Mouse (Mus musculus) MEL (cell line): ENCODE measurements around the gene Ly6g6d. TPM values are rescaled to one million over a fixed set of nuclear protein-coding genes. Genes with fewer than 3 reads are reported as not detected.
A peak's percentile ranks its signal among the peaks of the same experiment; 100 is the strongest.

Source experiments
- DNase-seq: peaks from one replicate; pipeline ENCODE4 v3.0.0; 2011; ENCODE audit warnings: low read depth, low spot score
- H3K27ac ChIP-seq: 2 replicates; pipeline ENCODE4 v1.5.1; 2012; ENCODE audit warnings: low read depth, mild to moderate bottlenecking, control low read depth, low read length, moderate library complexity; ENCODE audit not compliant: control insufficient read depth
- H3K27me3 ChIP-seq, 2 experiments: fragments of 150-350 bp in 1 of 2; sonication (generic) in 1 of 2; 2 replicates each; pipeline ENCODE4 v1.6.1; 2012; ENCODE audit warnings: low read length in 2 of 2, mild to moderate bottlenecking in 2 of 2, improper control_type of control experiment in 1 of 2, moderate library complexity in 1 of 2; ENCODE audit not compliant: insufficient read depth in 2 of 2, control insufficient read depth in 1 of 2
- H3K36me3 ChIP-seq, 2 experiments: 2 replicates each; pipeline ENCODE4 v1.6.1; 2012 to 2014; ENCODE audit warnings: low read length in 2 of 2, improper control_type of control experiment in 1 of 2, inconsistent platforms in 1 of 2, mild to moderate bottlenecking in 1 of 2; ENCODE audit not compliant: insufficient read depth in 2 of 2, control insufficient read depth in 1 of 2
- H3K4me1 ChIP-seq, 2 experiments: fragments of 150-350 bp in 1 of 2; sonication (generic) in 1 of 2; 2 replicates each; pipeline ENCODE4 v1.6.1; 2012; ENCODE audit warnings: low read length in 2 of 2, improper control_type of control experiment in 1 of 2, mild to moderate bottlenecking in 1 of 2; ENCODE audit not compliant: insufficient read depth in 2 of 2, control insufficient read depth in 1 of 2
- H3K4me3 ChIP-seq, 2 experiments: fragments of 150-350 bp in 1 of 2; sonication (generic) in 1 of 2; 2 replicates each; pipeline ENCODE4 v1.5.1; 2012; ENCODE audit warnings: low read depth in 2 of 2, low read length in 2 of 2, mild to moderate bottlenecking in 2 of 2, moderate library complexity in 2 of 2, control low read depth in 1 of 2, improper control_type of control experiment in 1 of 2; ENCODE audit not compliant: control insufficient read depth in 1 of 2, insufficient read depth in 1 of 2
- H3K79me2 ChIP-seq: 2 replicates; pipeline ENCODE4 v1.6.1; 2012; ENCODE audit warnings: mild to moderate bottlenecking, low read length, moderate library complexity; ENCODE audit not compliant: control insufficient read depth, poor library complexity, insufficient read depth
- H3K9ac ChIP-seq: 2 replicates; pipeline ENCODE4 v1.6.1; 2012; ENCODE audit warnings: low read depth, mild to moderate bottlenecking, control low read depth, low read length, moderate library complexity; ENCODE audit not compliant: control insufficient read depth, poor library complexity, severe bottlenecking
- H3K9me3 ChIP-seq: fragments of 150-350 bp; sonication (generic); replicated peaks from 2 replicates; pipeline ENCODE4 v1.6.1; 2012; ENCODE audit warnings: mild to moderate bottlenecking, low read length, improper control_type of control experiment, moderate library complexity; ENCODE audit not compliant: insufficient read depth
- BHLHE40 ChIP-seq: IDR thresholded peaks from 2 replicates; pipeline ENCODE4 v1.6.1; 2012; ENCODE audit warnings: low read depth, mild to moderate bottlenecking, inconsistent platforms, low read length, improper control_type of control experiment, borderline replicate concordance
- CHD1 ChIP-seq: IDR thresholded peaks from 2 replicates; pipeline ENCODE4 v1.6.1; 2012; ENCODE audit warnings: low read depth, mild to moderate bottlenecking, inconsistent platforms, low read length, improper control_type of control experiment
- CHD2 ChIP-seq: IDR thresholded peaks from 2 replicates; pipeline ENCODE4 v1.6.1; 2011; ENCODE audit warnings: low read length, improper control_type of control experiment
- CTCF ChIP-seq, 3 experiments: IDR thresholded peaks in 2 of 3; conservative IDR thresholded peaks in 1 of 3; 2 replicates each; pipeline ENCODE4 v1.5.1; 2011 to 2012; ENCODE audit warnings: low read length in 3 of 3, low read depth in 2 of 3, mild to moderate bottlenecking in 2 of 3, improper control_type of control experiment in 1 of 3, inconsistent platforms in 1 of 3, mixed read lengths in 1 of 3, moderate library complexity in 1 of 3; ENCODE audit not compliant: control insufficient read depth in 1 of 3, insufficient read depth in 1 of 3, poor library complexity in 1 of 3, severe bottlenecking in 1 of 3
- E2F4 ChIP-seq: IDR thresholded peaks from 2 replicates; pipeline ENCODE4 v1.6.1; 2011; ENCODE audit warnings: low read depth, low read length, improper control_type of control experiment, borderline replicate concordance
- ELF1 ChIP-seq: IDR thresholded peaks from 2 replicates; pipeline ENCODE4 v1.6.1; 2014; ENCODE audit warnings: low read depth, mild to moderate bottlenecking, inconsistent platforms, low read length, improper control_type of control experiment, moderate library complexity
- EP300 ChIP-seq, 2 experiments: IDR thresholded peaks; 2 replicates each; pipeline ENCODE4 v1.6.1; 2011; ENCODE audit warnings: improper control_type of control experiment in 2 of 2, low read length in 2 of 2, low read depth in 1 of 2, mild to moderate bottlenecking in 1 of 2
- ETS1 ChIP-seq: IDR thresholded peaks from 2 replicates; pipeline ENCODE4 v1.6.1; 2012; ENCODE audit warnings: low read depth, mild to moderate bottlenecking, inconsistent platforms, low read length, improper control_type of control experiment, moderate library complexity
- GABPA ChIP-seq: IDR thresholded peaks from 2 replicates; pipeline ENCODE4 v1.6.1; 2012; ENCODE audit warnings: low read depth, mild to moderate bottlenecking, inconsistent platforms, low read length, improper control_type of control experiment, moderate library complexity
- GATA1 ChIP-seq: IDR thresholded peaks from 2 replicates; pipeline ENCODE4 v1.6.1; 2011; ENCODE audit warnings: low read depth, low read length, improper control_type of control experiment
- HCFC1 ChIP-seq: IDR thresholded peaks from 2 replicates; pipeline ENCODE4 v1.6.1; 2012; ENCODE audit warnings: low read depth, mild to moderate bottlenecking, inconsistent platforms, low read length, improper control_type of control experiment, moderate library complexity
- JUND ChIP-seq: IDR thresholded peaks from 2 replicates; pipeline ENCODE4 v1.6.1; 2011; ENCODE audit warnings: low read depth, mild to moderate bottlenecking, improper control_type of control experiment, low read length
- KAT2A ChIP-seq: conservative IDR thresholded peaks from 2 replicates; pipeline ENCODE4 v1.6.1; 2012; ENCODE audit warnings: low read depth, low read length, improper control_type of control experiment, inconsistent platforms
- MAFK ChIP-seq: IDR thresholded peaks from 2 replicates; pipeline ENCODE4 v1.6.1; 2011; ENCODE audit warnings: low read depth, mild to moderate bottlenecking, low read length, improper control_type of control experiment, borderline replicate concordance
- MAX ChIP-seq: IDR thresholded peaks from 2 replicates; pipeline ENCODE4 v1.6.1; 2011; ENCODE audit warnings: low read length, improper control_type of control experiment
- MAZ ChIP-seq: IDR thresholded peaks from 2 replicates; pipeline ENCODE4 v1.6.1; 2012; ENCODE audit warnings: low read depth, mild to moderate bottlenecking, inconsistent platforms, low read length, improper control_type of control experiment
- MXI1 ChIP-seq: IDR thresholded peaks from 2 replicates; pipeline ENCODE4 v1.6.1; 2011; ENCODE audit warnings: mild to moderate bottlenecking, low read depth, low read length, improper control_type of control experiment
- MYB ChIP-seq: IDR thresholded peaks from 2 replicates; pipeline ENCODE4 v1.6.1; 2011; ENCODE audit warnings: mild to moderate bottlenecking, low read depth, low read length, improper control_type of control experiment
- MYC ChIP-seq: IDR thresholded peaks from 2 replicates; pipeline ENCODE4 v1.6.1; 2011; ENCODE audit warnings: low read depth, mild to moderate bottlenecking, low read length, improper control_type of control experiment, moderate library complexity
- NELFE ChIP-seq: IDR thresholded peaks from 2 replicates; pipeline ENCODE4 v1.6.1; 2011; ENCODE audit warnings: low read depth, low read length, improper control_type of control experiment
- NRF1 ChIP-seq: IDR thresholded peaks from 2 replicates; pipeline ENCODE4 v1.6.1; 2014; ENCODE audit warnings: low read depth, mild to moderate bottlenecking, inconsistent platforms, low read length, improper control_type of control experiment, moderate library complexity; ENCODE audit not compliant: poor library complexity, insufficient read depth, severe bottlenecking
- POLR2A ChIP-seq, 2 experiments: IDR thresholded peaks; 2 replicates each; pipeline ENCODE4 v1.6.1; 2011 to 2012; ENCODE audit warnings: low read length in 2 of 2, mild to moderate bottlenecking in 2 of 2, control low read depth in 1 of 2, improper control_type of control experiment in 1 of 2, low read depth in 1 of 2, moderate library complexity in 1 of 2; ENCODE audit not compliant: control insufficient read depth in 1 of 2, insufficient read depth in 1 of 2, poor library complexity in 1 of 2
- POLR2AphosphoS2 ChIP-seq: IDR thresholded peaks from 2 replicates; pipeline ENCODE4 v1.6.1; 2011; ENCODE audit warnings: low read length, improper control_type of control experiment
- POLR2AphosphoS5 ChIP-seq: IDR thresholded peaks from 2 replicates; pipeline ENCODE4 v1.6.1; 2012; ENCODE audit warnings: low read depth, borderline replicate concordance, mild to moderate bottlenecking, inconsistent platforms, low read length, moderate library complexity, mixed read lengths
- RAD21 ChIP-seq: IDR thresholded peaks from 2 replicates; pipeline ENCODE4 v1.6.1; 2011; ENCODE audit warnings: mild to moderate bottlenecking, low read depth, low read length, improper control_type of control experiment
- RCOR1 ChIP-seq: IDR thresholded peaks from 2 replicates; pipeline ENCODE4 v1.6.1; 2012; ENCODE audit warnings: low read depth, mild to moderate bottlenecking, inconsistent platforms, low read length, improper control_type of control experiment
- SIN3A ChIP-seq: IDR thresholded peaks from 2 replicates; pipeline ENCODE4 v1.6.1; 2012; ENCODE audit warnings: low read length, improper control_type of control experiment, inconsistent platforms
- SMC3 ChIP-seq: IDR thresholded peaks from 2 replicates; pipeline ENCODE4 v1.6.1; 2011; ENCODE audit warnings: low read depth, low read length, improper control_type of control experiment
- TAL1 ChIP-seq: IDR thresholded peaks from 2 replicates; pipeline ENCODE4 v1.6.1; 2012; ENCODE audit warnings: mild to moderate bottlenecking, inconsistent platforms, low read length, moderate library complexity, mixed read lengths
- TBP ChIP-seq: IDR thresholded peaks from 2 replicates; pipeline ENCODE4 v1.8.0; 2011; ENCODE audit warnings: low read depth, low read length, improper control_type of control experiment
- TCF12 ChIP-seq: IDR thresholded peaks from 2 replicates; pipeline ENCODE4 v1.6.1; 2014; ENCODE audit warnings: low read depth, mild to moderate bottlenecking, inconsistent platforms, low read length, improper control_type of control experiment, moderate library complexity
- UBTF ChIP-seq: IDR thresholded peaks from 2 replicates; pipeline ENCODE4 v1.6.1; 2012; ENCODE audit warnings: low read depth, mild to moderate bottlenecking, inconsistent platforms, low read length, improper control_type of control experiment, moderate library complexity, borderline replicate concordance; ENCODE audit not compliant: insufficient read depth
- USF1 ChIP-seq: IDR thresholded peaks from 2 replicates; pipeline ENCODE4 v1.6.1; 2014; ENCODE audit warnings: low read depth, mild to moderate bottlenecking, inconsistent platforms, low read length, improper control_type of control experiment, moderate library complexity
- USF2 ChIP-seq, 2 experiments: IDR thresholded peaks; 2 replicates each; pipeline ENCODE4 v1.6.1; 2011 to 2012; ENCODE audit warnings: improper control_type of control experiment in 2 of 2, low read length in 2 of 2, borderline replicate concordance in 1 of 2, inconsistent platforms in 1 of 2, low read depth in 1 of 2, mild to moderate bottlenecking in 1 of 2; ENCODE audit not compliant: insufficient read depth in 1 of 2
- ZC3H11A ChIP-seq: IDR thresholded peaks from 2 replicates; pipeline ENCODE4 v1.6.1; 2012; ENCODE audit warnings: low read depth, mild to moderate bottlenecking, inconsistent platforms, low read length, improper control_type of control experiment
- ZKSCAN1 ChIP-seq: IDR thresholded peaks from 2 replicates; pipeline ENCODE4 v1.6.1; 2012; ENCODE audit warnings: low read depth, mild to moderate bottlenecking, inconsistent platforms, low read length, improper control_type of control experiment, moderate library complexity
- ZMIZ1 ChIP-seq: IDR thresholded peaks from 2 replicates; pipeline ENCODE4 v1.6.1; 2012; ENCODE audit warnings: low read depth, mild to moderate bottlenecking, inconsistent platforms, low read length, improper control_type of control experiment, moderate library complexity
- polyA plus RNA-seq, 2 experiments: library from polyadenylated mRNA; stranded (reverse) in 1 of 2; unstranded in 1 of 2; fragments of >175 nt in 1 of 2; fragments of >200 nt in 1 of 2; gene quantifications; 2 replicates each; pipeline versions ENCODE4 v1.2.1 to v1.2.4; 2012; ENCODE audit warnings: low replicate concordance in 2 of 2, low read depth in 1 of 2; ENCODE audit not compliant: insufficient read length in 2 of 2, insufficient read depth in 1 of 2, missing spikeins in 1 of 2
- total RNA-seq: library from RNA; depleted of rRNA; stranded (reverse); fragments of 300-350 nt; gene quantifications from 2 replicates; pipeline ENCODE4 v1.2.3, GENCODE M21; 2012

The Ly6g6d gene
- total and polyA plus RNA-seq, 3 experiments: 4.4 to 5.5 TPM; not detected in 1

DNA sequence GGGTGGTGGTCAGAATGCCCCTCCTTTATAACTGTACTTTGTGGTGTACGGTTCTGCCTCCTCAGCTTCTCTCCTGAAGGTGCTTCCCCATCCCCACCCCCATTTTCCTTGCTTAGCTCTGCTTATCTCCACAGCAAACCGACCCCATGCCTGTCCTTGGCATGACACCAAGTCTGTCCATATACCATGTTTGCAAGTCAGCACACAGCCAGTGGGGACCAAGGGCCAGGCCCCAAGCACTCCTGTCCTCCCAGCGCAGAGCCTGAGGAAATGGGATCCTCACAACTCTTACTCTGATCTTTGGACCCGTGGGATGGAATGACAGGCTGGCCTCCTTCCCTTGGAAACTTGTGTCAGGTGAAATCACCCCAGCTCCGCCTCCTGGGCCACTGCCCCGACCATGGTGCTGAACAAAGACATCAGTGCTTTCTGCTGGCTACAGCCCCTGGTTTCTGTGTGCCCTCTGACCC lies 25.4 kb upstream of the Ly6g6d start:
- no peaks in the 10 kb centered on the region for H3K27me3 ChIP-seq
- peaks cover 0 to 31% of the 10 kb centered on the region in 2 experiments; a peak in 3 of 4 replicates for H3K36me3 ChIP-seq
- no peaks in the 10 kb centered on the region for H3K79me2 ChIP-seq
- peak overlapping the region; percentile 96 for H3K27ac ChIP-seq
- peak overlapping the region; percentile 64 for H3K9ac ChIP-seq
- peak; percentile 67 for TF ChIP-seq RCOR1
- no peak; the same call in 1 of the 2 replicates for TF ChIP-seq CHD1
- TF ChIP-seq ZKSCAN1: no peak
- peak; percentile 86 for TF ChIP-seq TCF12
- no peak; a peak in 1 of 4 replicates for TF ChIP-seq POLR2A (IDR thresholded peaks at IDR 0.05; ENCODE audit: control insufficient read depth in 1 of 2, insufficient read depth in 1 of 2, low read depth in 1 of 2, low read length in 2 of 2, poor library complexity in 1 of 2)
- TF ChIP-seq ETS1: peak; percentile 96
- no peak; the same call in 1 of the 2 replicates for TF ChIP-seq NELFE
- no peak for TF ChIP-seq USF1
- TF ChIP-seq TBP: 0 out of 2 replicates have a peak, but pooled peaks have one; percentile 61
- TF ChIP-seq EP300 (IDR thresholded peaks at IDR 0.05; ENCODE audit: low read depth in 1 of 2, low read length in 2 of 2): peak; percentile 88 to 95
- no peak for TF ChIP-seq RAD21
- TF ChIP-seq NRF1: no peak
- no peak for TF ChIP-seq E2F4
- peak; percentile 91 for TF ChIP-seq MAZ
- TF ChIP-seq USF2 (IDR thresholded peaks at IDR 0.05; ENCODE audit: borderline replicate concordance in 1 of 2, insufficient read depth in 1 of 2, low read depth in 1 of 2, low read length in 2 of 2): no peak
- TF ChIP-seq MYC: peak; percentile 63
- no peak for TF ChIP-seq ZMIZ1
- peak; percentile 67 for TF ChIP-seq MAFK
- TF ChIP-seq UBTF: no peak
- no peak; the same call in 1 of the 2 replicates for TF ChIP-seq POLR2AphosphoS2
- TF ChIP-seq MXI1: peak; percentile 83
- TF ChIP-seq MAX: peak; percentile 62; the same call in 1 of the 2 replicates
- 0 out of 2 replicates have a peak, but pooled peaks have one; percentile 6 for TF ChIP-seq ELF1
- no peak for TF ChIP-seq SMC3
- peak; percentile 82 for TF ChIP-seq CHD2
- no peak for TF ChIP-seq CTCF (IDR thresholded peaks at IDR 0.05 in 2 of 3, conservative IDR thresholded peaks at IDR 0.05 in 1 of 3; ENCODE audit: control insufficient read depth in 1 of 3, insufficient read depth in 1 of 3, low read depth in 2 of 3, low read length in 3 of 3, poor library complexity in 1 of 3, severe bottlenecking in 1 of 3)
- TF ChIP-seq SIN3A: peak; percentile 92
- TF ChIP-seq HCFC1: peak; percentile 50; the same call in 1 of the 2 replicates
- peak; percentile 88 for TF ChIP-seq GATA1
- peak; percentile 71 for TF ChIP-seq TAL1
- no peak for TF ChIP-seq ZC3H11A
- no peak for TF ChIP-seq KAT2A
- no peak for TF ChIP-seq POLR2AphosphoS5
- no peak for TF ChIP-seq JUND
- TF ChIP-seq MYB: peak; percentile 86
- no peak for TF ChIP-seq GABPA
- TF ChIP-seq BHLHE40: peak; percentile 66; the same call in 1 of the 2 replicates
- H3K4me3 ChIP-seq: no peak overlapping the region
- peaks cover 22 to 36% of the 10 kb centered on the region in 2 experiments for H3K4me1 ChIP-seq
- DNase-seq: peak; percentile 95
- H3K9me3 ChIP-seq: no peaks in the 10 kb centered on the region
